Mouse (Mus musculus) heart, postnatal 36 days (tissue): Measurements from ENCODE around the gene Pigz. TPM values are rescaled to one million over a fixed set of nuclear protein-coding genes. Genes with fewer than 3 reads are reported as not detected.
"Not testable (repeated sequence)": the region's sequence is repeated elsewhere in the genome, so short reads cannot be mapped to it uniquely, and the experiment has no call there.

Experiments used
- DNase-seq, 2 experiments: peaks; one replicate each; pipeline ENCODE4 v3.0.0; 2021 to 2022
- intact Hi-C: fragments of 180-260 bp; cut with DNase I; formaldehyde crosslinking; loops from one replicate; pipeline ENCODE4 v1.15.1; 2025
- total RNA-seq, 2 experiments: library from RNA; stranded (reverse); gene quantifications; 2 replicates each; pipeline ENCODE4 v1.2.3; 2021

Pigz gene
- total RNA-seq, 2 experiments from 2014 or later: 0.81 to 2.0 TPM

DNA sequence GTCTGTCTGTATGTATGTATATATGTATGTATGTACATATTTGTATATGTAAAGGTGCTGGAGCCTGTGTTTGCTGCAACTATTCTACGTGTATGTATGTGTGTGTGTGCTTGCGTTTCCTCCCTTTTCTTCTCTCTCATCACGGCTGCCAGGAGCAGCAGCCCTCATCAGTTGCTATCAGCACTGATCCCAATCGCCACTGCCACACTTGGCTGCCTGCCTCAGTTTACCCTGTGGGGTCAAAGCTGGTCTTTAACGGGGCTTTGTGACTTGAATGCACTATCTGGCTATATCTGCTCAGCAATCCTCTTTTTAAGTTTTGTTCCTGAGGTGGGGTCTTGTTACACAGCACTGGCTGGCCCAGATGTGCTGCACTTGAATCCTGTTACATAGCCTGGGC lies 6.2 kb upstream of the Pigz start:
- intact Hi-C loops: no loop called here
- no peak for DNase-seq

DNA sequence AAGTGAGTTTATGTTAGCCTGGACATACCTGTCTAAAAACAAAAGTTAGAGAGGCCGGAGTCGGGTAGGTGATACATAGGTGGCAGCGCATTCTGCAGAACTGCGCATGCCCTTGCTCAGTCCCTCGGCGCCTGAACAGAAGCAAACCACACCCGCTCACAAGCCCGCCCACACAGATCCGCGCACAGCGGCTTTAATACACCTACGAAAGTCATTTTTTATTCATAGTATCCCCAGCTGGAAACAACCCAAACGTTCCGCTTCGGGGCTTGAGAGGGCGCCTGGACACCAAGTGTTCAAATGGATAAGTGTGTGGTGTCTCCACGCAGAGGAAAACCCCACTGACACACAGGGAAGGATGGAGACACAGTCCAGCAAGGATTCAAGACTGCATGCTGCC lies 2.3 kb upstream of the Pigz start:
- intact Hi-C loops: no loop called here
- DNase-seq: no peak

DNA sequence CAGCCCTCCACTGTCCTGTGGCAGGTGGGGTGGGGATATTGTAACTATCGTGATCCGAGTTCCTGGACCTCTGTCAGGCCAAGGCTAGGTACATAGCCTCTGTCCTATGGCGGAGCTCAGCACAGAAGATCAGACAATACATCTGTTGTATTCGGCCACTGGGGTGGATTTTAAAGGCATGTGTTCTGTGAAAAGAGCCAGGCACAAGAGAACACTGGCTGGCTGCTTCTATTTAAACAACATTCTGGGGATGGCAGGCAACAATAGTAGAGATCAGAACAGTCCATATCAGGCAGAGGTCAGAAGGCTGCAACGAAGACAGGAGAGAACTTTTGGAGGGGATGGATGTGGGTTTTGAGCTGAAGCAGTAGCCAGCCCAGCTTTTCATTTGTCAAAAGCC lies 1.4 kb upstream of the Pigz start:
- intact Hi-C loops: no loop called here
- no peak for DNase-seq

DNA sequence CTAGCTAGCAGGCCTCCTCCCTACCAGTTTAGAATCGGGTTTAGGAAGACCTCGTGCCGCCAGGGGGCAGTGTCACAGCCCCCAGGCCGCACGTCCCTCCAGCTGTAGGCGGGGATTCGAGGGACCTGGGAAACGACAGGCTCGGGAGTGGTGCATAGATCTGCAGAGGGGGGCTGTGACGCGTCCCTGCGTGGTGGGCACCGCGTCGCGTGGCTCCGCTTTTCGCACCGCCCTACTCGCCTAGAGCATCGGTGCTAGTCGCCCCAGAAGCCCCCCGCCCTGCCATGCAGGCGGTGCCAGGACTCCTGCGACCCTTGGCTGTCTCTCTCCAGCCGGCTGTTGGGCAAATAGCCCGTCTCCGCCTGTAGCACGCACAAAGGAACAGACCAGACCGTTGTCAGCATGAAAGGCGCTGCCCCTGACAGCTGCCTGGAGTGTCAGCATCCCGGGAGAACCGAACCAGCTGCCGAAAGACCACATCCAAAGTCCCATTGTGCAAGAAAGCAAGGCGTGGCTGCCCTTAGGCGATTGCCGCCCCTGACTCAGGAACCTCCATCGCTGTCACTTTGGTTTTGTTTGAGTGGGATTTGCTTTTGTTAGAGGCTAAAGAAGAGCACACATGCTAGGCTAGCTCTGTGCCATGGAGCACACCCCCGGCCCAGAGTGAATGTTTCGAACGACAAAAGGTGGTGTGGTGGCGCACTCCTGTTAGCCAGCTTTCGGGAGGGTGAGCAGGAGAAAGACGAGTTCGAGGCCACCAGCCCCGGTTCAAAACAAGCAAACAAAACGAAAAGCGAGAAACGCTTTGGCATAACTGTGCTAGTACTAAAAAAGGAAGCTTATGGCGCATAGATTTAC lies 582 bp upstream of the Pigz start:
- peak; percentile 85 for DNase-seq
- intact Hi-C loops: no loop called here

DNA sequence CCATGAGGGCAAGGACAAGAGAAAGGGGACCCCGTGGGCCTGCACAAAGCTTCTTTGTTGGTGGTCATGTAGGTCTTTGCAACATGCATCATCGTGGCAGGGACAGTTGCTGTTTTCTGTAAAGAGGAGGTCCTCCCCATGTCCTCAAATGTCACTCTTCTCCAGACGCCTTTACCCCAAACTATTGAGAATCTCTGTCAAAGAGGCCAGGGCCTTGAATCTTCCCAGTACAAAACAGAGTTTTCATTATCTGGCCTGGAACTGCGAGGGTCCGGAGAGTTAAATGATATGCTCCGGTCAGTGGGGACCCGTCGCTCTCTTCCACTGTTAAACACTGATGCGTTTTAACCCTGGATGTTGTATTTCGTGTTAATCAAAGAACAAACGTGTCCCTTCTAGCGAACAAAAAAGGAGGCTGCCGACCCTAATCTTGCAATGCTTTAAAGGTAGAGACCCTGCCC lies 929 bp downstream of the Pigz start:
- intact Hi-C loops: no loop called here
- DNase-seq: no peak

DNA sequence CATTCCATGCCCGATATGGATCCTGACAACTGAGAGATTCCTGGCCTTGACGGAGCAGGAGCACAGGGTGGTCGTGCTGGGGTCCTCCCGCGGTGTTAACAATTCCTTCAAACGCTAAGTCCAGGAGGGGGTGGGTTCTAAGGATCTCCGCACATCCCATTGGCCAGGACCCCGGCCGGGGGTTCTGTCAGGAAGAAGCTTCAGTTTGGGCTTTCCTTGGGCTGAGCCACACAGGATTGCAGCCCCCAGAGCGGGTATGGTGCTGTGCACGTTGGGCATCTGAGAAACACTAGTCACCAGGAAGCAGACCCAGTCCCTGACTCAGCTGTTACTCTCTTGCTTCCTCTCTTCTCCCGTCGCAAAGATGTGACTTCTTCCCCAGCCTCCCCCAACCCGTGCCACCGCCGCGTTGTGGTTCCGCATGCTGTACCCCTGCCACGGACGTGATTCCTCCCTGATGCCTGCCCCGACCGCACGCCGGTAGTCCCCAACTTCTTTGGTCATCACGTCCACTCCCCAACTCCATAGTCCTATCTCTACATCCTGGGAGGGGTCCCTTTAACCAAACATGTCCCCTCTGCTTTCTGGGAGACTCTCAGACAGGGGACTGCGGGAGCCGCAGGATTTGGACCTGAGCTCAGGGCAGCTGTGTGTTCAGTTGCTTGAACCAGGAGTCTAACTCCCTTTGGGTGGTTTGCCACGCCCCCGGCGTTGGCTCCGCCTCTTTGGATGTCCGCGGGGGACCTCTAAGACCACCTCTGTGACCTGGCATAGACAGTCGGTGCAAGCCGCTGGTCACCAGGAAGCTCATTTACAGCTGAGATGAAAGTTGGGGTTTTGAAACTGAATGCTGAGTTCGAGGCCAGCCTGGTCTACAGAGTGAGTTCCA lies 1.7 kb downstream of the Pigz start:
- intact Hi-C loops: no loop called here
- DNase-seq: no peak

DNA sequence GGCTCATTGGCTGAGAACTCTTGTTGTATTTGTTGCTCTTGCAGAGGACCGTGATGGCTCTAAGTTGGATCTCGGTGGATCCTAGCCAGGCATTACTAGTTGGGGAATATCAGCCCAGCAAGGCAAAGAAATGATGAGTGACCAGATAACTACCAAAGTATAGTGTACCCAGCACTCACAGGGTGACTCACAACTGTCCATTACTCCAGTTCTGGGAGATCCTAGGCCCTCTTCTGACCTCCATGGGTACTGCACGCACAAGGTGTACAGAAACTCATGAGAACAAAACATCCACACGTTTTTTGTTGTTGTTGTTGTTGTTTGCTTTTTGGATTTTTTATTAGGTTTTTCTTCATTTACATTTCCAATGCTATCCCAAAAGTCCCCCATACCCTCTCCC lies 2.9 kb downstream of the Pigz start:
- DNase-seq: no peak
- intact Hi-C loops: no loop called here

DNA sequence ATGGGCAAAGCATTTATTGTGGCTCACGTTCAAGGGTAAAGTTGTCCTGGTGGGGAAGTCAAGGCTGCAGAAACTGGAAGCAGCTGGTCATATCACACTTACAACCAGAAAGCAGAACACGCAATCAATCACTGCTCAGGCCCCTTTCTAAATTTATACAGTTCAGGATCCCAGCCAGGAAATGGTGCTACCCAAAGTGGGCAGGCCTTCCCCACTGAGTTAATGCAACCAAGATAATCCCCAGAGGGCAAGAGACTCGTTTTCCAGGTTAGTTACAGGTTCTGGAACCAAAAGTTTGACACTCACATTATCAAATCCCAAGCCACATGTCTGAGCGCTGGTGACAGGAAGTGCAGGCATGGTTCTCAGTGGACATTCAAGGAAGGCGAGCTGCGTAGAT lies 5.2 kb downstream of the Pigz start:
- DNase-seq: no peak
- intact Hi-C loops: no loop called here

DNA sequence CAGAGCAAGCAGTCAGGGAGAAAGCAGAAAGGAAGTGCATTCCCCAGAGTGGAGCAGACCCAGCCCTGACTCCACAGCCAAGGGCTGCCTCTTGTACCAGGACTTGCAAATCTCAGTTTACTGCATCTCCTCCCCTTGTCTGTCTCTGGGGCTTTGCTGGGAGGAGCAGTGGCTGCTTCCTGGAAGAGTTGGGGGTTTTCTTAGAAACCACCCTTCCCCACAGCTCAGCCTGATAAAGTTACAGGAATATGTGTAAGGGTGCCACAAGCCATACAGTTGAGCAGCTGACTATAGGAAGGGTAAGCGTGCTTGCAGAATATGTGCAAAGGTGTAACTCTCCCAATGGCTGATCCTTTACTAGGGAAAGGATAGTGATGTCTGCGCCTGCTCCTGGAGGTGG lies 6.9 kb downstream of the Pigz start:
- DNase-seq: no peak
- intact Hi-C loops: loop anchor here (10.0 kb wide), 1 partner anchor 304 kb away; the partner anchor contains the start of genes Fbxo45 and Wdr53

DNA sequence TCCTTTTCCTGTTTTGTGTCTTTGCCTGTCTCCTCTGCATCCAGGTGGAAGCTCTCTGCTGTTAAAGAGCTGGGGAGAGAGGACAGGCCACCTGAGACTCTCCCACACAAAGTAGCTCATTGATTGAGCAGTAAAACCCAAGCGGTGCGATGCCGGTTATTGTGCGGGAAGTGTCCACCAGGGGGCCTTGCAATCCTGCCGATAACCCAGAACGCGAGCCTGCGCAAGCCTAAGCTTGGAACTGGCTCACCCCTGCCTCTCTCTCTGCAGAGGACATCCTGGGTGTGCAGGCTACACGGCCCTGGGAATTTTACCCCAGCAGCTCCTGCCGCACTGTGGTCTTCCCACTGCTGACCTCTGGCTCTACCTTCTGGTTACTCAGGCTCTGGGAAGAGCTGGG lies 10.3 kb downstream of the Pigz start:
- intact Hi-C loops: loop anchor here (10.0 kb wide), 1 partner anchor 301 kb away; the partner anchor contains the start of genes Fbxo45 and Wdr53
- DNase-seq: peak; percentile 72 to 79

DNA sequence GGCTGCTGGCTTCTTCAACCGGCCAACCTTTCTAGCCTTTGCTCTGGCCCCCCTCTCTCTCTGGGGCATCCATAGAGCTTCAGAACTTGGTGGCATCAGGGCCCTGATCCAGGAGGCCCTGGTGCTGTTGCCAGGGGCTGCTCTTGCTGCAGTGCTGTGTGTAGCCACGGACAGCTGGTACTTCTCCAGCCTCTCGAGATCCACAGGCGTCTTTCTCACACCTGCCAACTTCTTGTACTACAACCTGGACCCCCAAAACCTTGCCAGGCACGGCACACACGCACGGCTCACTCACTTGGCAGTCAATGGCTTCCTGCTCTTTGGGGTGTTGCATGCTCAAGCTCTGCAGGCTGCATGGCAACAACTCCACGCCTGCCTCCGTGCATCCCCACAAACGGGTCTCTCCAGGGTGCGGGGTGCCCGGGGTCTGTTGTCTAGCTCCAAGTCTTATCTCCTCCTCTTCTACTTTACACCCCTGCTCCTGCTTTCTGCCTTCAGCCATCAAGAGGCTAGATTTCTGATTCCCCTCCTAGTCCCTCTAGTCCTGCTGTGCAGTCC lies 11.1 kb downstream of the Pigz start:
- no peak for DNase-seq
- intact Hi-C loops: loop anchor here (5.0 to 10.0 kb wide), 2 partner anchors 133 to 300 kb away; partner anchors contain the start of genes Fbxo45, Pak2 and Wdr53

DNA sequence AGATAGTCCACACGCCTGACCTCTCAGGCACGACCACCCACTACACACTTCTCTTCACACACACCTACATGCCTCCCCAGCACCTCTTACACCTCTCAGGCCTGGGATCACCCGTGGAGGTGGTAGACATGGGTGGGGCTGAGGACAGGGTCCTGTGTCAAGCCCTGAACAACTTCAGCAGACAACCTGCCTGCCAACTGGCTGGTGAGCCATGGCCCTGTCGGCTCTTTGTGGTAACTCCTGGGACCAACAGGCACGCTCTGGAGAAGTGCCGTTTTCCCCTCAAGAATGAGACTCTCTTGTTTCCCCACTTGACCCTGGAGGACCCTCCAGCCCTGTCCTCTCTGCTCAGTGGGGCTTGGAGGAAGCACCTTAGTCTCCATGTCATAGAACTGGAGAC lies 11.7 kb downstream of the Pigz start:
- intact Hi-C loops: loop anchor here (5.0 to 10.0 kb wide), 2 partner anchors 132 to 299 kb away; partner anchors contain the start of genes Fbxo45, Pak2 and Wdr53
- DNase-seq: no peak

DNA sequence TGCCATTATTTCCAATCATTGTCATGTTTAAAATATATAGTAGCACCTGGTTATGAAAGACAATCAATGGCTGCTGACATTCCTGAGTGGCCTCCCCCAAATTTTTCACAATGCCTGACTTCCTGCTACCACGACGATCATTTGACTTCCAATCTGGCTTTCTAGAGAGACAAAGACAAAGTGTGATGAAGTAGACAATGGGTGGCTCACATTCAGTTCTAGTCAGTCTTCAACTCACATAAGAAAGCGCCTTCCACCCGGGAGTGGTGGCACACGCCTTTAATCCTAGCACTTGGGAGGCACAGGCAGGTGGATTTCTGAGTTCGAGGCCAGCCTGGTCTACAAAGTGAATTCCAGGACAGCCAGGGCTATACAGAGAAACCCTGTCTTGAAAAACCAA lies 12.3 kb downstream of the Pigz start:
- intact Hi-C loops: loop anchor here (5.0 to 10.0 kb wide), 2 partner anchors 131 to 299 kb away; partner anchors contain the start of genes Fbxo45, Pak2 and Wdr53
- not testable (repeated sequence) for DNase-seq

DNA sequence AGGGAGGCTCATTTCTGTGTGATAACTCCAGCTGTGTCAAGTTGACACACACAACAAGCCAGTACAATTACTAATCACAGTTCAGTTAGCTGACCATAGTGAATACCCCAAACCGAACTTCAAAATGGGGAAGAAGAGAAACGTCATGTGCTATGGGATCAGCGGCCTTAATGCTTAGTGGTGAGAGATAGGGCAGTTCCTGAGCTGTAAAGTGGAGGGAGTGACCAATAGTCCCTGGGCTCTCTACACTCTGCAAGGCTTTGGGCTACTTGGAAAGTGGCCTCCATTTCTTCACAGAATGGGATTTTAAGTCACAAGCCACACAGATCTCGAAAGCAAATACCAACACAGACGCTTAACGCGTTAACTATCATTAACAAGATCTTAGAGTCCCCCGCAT lies 13.7 kb downstream of the Pigz start:
- no peak for DNase-seq
- intact Hi-C loops: loop anchor here (5.0 to 10.0 kb wide), 2 partner anchors 130 to 297 kb away; partner anchors contain the start of genes Fbxo45, Pak2 and Wdr53

DNA sequence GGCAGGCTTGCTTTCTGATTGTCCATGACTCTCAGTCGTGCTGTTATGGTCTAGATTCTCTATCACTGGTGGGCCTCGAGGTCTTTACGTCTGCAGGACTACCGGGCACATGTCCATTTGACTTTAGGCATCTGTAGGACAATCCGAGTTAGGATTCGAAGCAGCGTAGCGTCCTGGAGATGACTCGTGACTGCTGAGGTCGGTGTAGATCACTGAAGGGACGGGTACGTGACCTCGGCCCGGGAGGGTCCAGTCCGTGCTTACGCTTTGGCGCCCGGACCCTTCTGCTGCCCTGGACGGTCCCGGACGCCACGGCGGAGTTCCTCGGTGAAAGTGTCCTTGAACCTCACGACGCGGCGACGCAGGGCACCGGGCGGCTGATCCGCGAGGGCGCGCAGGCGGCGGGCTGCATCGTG lies 14.3 kb downstream of the Pigz start:
- no peak for DNase-seq
- intact Hi-C loops: loop anchor here (5.0 to 10.0 kb wide), 2 partner anchors 129 to 297 kb away; partner anchors contain the start of genes Fbxo45, Pak2 and Wdr53

DNA sequence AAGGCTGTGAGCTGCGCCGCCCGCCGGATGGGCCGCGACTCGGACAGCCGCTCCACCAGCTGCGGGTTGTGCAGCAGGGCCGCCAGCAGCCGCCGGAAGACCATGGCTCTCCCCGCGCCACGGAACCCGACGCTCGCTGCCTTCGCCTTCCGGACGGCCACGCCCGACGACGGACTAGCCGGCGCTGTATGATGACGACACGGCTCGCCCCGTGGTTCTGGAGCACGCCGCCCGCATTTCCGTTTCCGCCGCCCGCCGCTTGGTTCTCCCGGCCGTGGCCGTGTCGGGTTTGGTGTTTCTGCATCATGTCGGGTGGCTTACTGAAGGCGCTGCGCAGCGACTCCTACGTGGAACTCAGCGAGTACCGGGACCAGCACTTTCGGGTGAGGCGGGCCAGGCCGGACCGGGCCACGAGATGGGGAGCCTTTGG lies 14.7 kb downstream of the Pigz start, which contains the start of the genes 0610012G03Rik and Ncbp2:
0610012G03Rik (minus strand) TSS at position 150 of the 430 bp plus-strand sequence.
Ncbp2 (plus strand) TSS at position 169 of the 430 bp plus-strand sequence.
- peak; percentile 97 to 98 for DNase-seq
- intact Hi-C loops: loop anchor here (5.0 to 10.0 kb wide), 2 partner anchors 129 to 296 kb away; partner anchors contain the start of genes Fbxo45, Pak2 and Wdr53

DNA sequence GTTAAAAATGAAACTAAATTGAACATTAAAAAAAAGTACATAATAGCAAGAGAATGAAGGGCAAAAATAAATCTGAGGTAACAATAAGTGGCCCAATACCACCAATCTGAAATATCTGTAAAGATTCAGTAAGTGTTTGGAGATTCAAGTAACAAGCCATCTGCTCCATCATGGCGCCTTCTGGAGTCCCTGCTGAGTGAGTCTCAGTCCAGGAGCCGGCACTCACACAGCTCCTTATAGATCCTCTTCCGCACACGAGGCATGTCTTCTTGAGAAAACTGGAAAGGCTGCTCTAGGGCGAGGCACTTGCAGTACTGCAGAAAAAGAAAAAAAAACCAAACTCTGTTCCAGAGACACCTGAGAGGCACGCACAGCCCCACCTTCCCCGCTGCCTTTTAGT lies 29.6 kb downstream of the Pigz start:
- intact Hi-C loops: no loop called here

DNA sequence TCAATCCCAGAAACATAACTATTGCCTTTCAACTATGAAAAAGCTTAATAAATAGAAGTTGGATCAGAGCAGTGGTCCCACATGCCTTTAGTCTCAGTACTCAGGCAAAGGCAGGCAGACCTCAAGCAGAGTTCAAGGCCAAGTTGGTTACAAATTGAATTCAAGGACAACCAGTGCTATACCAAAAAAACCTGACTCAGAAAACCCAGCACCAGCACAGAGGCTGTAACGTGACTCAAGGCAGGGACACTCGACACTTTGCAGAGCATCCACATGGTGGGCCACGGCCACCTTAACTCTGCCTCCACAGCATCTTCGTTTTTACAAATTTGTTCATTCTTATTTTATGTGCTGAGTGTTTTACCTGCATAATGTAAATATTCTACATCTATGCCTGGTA lies 41.6 kb downstream of the Pigz start:
- intact Hi-C loops: no loop called here

More for the DNA sequence above, 29.6 kb downstream of the Pigz start:
- no peak for DNase-seq

DNA sequence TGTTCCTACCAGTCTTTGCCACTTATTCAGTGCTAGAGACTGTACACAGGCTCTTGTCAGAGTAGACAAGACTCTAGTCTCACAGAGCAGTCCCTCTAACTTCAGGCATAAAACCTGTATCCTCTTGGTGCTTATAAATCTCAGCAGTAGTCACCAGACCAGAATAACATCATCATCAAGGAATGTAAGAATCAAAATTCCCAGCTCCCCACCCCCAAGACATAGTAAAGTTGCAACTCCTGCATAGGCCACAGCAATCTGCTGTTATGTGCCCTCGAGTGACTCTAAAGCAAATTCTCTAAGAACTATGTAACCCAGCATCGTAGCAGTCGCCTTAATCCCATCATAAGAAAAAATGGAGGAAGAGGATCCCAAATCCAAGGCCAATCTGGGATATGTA lies 45.9 kb downstream of the Pigz start:
- no peak for DNase-seq
- intact Hi-C loops: no loop called here

More for the DNA sequence above, 41.6 kb downstream of the Pigz start:
- DNase-seq: no peak

DNA sequence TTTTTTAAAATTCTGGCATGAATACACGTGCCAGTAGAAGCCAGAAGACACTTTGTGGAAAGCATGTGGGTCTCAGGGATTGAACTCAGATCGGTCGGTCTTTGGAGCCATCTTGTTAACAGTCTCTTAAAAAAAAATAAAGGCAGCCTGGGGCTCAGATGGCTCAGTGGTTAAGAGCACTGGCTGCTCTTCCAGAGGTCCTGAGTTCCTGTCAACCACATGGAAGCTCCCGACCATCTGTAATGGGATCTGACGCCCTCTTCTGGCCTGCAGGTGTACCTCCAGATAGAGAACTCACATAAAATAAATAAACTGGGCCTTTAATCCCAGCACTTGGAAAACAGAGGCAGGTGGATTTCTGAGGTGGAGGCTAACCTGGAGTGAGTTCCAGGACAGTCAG lies 47.3 kb downstream of the Pigz start:
- intact Hi-C loops: no loop called here
- no peak for DNase-seq
